Mouse (Mus musculus) C2C12 (cell line): ENCODE measurements around the gene Chst15.

Experiments used
- CTCF ChIP-seq: IDR thresholded peaks from one replicate; pipeline ENCODE4 v1.5.1; 2011; ENCODE audit not compliant: control insufficient read depth, insufficient read depth, insufficient read length
- MAX ChIP-seq: IDR thresholded peaks from one replicate; pipeline ENCODE4 v1.6.1; 2011; ENCODE audit warnings: mild to moderate bottlenecking, control low read depth
- MYOD1 ChIP-seq: IDR thresholded peaks from one replicate; pipeline ENCODE4 v1.6.1; 2011; ENCODE audit warnings: low read depth; ENCODE audit not compliant: control insufficient read depth, insufficient read length
- MYOG ChIP-seq: IDR thresholded peaks from one replicate; pipeline ENCODE4 v1.6.1; 2011; ENCODE audit not compliant: control insufficient read depth, insufficient read length; ENCODE audit errors: extremely low read depth

- TF ChIP-seq MYOD1 (no peak), MYOG (no peak), CTCF (no peak), MAX (no peak)
These were observed 14.4 kb downstream of the Chst15 start for GRCm38 (mm10) chr7:132302508-132303241.
